Mouse (Mus musculus) hindbrain, embryonic 10.5 days (tissue): ENCODE measurements around the gene Hectd4. TPM values are rescaled to one million over a fixed set of nuclear protein-coding genes. Genes with fewer than 3 reads are reported as not detected.

Experiments
- DNase-seq: peaks from one replicate; pipeline ENCODE4 v3.0.0-alpha.2; 2017; ENCODE audit warnings: low spot score
- H3K27ac ChIP-seq: fragments of 300-500 bp; sonication (generic); 2 replicates; pipeline ENCODE4 v1.5.1; 2016; ENCODE audit warnings: mild to moderate bottlenecking, moderate library complexity
- H3K27me3 ChIP-seq: fragments of 300-500 bp; sonication (generic); 2 replicates; pipeline ENCODE4 v1.6.1; 2016; ENCODE audit warnings: mild to moderate bottlenecking; ENCODE audit not compliant: poor library complexity, insufficient read depth, severe bottlenecking
- H3K36me3 ChIP-seq: fragments of 300-500 bp; sonication (generic); 2 replicates; pipeline ENCODE4 v1.6.1; 2016; ENCODE audit warnings: mild to moderate bottlenecking, moderate library complexity
- H3K4me1 ChIP-seq: fragments of 300-500 bp; sonication (generic); replicated peaks from 2 replicates; pipeline ENCODE4 v1.6.1; 2016; ENCODE audit warnings: mild to moderate bottlenecking
- H3K4me3 ChIP-seq: fragments of 300-500 bp; sonication (generic); 2 replicates; pipeline ENCODE4 v1.5.1; 2016; ENCODE audit warnings: mild to moderate bottlenecking, moderate library complexity
- H3K9me3 ChIP-seq: fragments of 300-500 bp; sonication (generic); 2 replicates; pipeline ENCODE4 v1.6.1; 2016; ENCODE audit warnings: mild to moderate bottlenecking, moderate library complexity
- WGBS: fragments of 180-500 bp; shearing (Covaris S2); methylation state at CpG from one replicate; pipeline ENCODE4 v1.1.7; 2016; 5-methylcytosine and 5-hydroxymethylcytosine counted together
- polyA plus RNA-seq: library from polyadenylated mRNA; unstranded; fragments of >200 nt; fragmentation: Nextera tagmentation; extraction: Ambion mirVana; gene quantifications from 2 replicates; pipeline ENCODE4 v1.2.1, GENCODE M21; 2016

The Hectd4 gene
- polyA plus RNA-seq, 1 experiment from 2014 or later = 6.6 TPM

- no peaks in the 10 kb centered on the region for H3K36me3 ChIP-seq
- H3K4me3 ChIP-seq = no peak overlapping the region
- H3K4me1 ChIP-seq = no peaks in the 10 kb centered on the region; the same call in none of the 2 replicates
- H3K9me3 ChIP-seq = no peaks in the 10 kb centered on the region
- WGBS = 98% methylated on average over 1 of the region's 1 CpGs
- no peak overlapping the region for H3K27ac ChIP-seq
- no peak for DNase-seq
- no peaks in the 10 kb centered on the region for H3K27me3 ChIP-seq
Measured at GRCm38 (mm10) chr5:121243676-121244364, 23.8 kb downstream of the Hectd4 start.

GRCm38 (mm10) chr5:121244365-121244731 lies 24.3 kb downstream of the Hectd4 start:
- H3K4me3 ChIP-seq = no peak overlapping the region

GRCm38 (mm10) chr5:121245201-121245600 lies 25.2 kb downstream of the Hectd4 start:
- Histone ChIP-seq H3K27ac (no peak overlapping the region), H3K4me3 (no peak overlapping the region), H3K36me3 (no peaks in the 10 kb centered on the region), H3K9me3 (no peaks in the 10 kb centered on the region), H3K27me3 (no peaks in the 10 kb centered on the region), H3K4me1 (no peaks in the 10 kb centered on the region; the same call in 1 of the 2 replicates)
- no peak for DNase-seq
- 88% methylated on average over 7 of the region's 7 CpGs for WGBS

More at GRCm38 (mm10) chr5:121244365-121244731, 24.3 kb downstream of the Hectd4 start:
- Histone ChIP-seq H3K4me1 (no peaks in the 10 kb centered on the region; the same call in none of the 2 replicates), H3K27me3 (no peaks in the 10 kb centered on the region), H3K36me3 (no peaks in the 10 kb centered on the region), H3K9me3 (no peaks in the 10 kb centered on the region), H3K27ac (no peak overlapping the region)
- whole genome bisulfite sequencing = 91% methylated on average over 5 of the region's 5 CpGs
- no peak for DNase-seq

GRCm38 (mm10) chr5:121248766-121249394 lies 28.9 kb downstream of the Hectd4 start:
- Histone ChIP-seq H3K4me1 (no peaks in the 10 kb centered on the region; the same call in 1 of the 2 replicates), H3K36me3 (peaks cover 5% of the 10 kb centered on the region), H3K27ac (no peak overlapping the region), H3K27me3 (no peaks in the 10 kb centered on the region), H3K4me3 (no peak overlapping the region), H3K9me3 (no peaks in the 10 kb centered on the region)
- DNase-seq = no peak
- 87% methylated on average over 3 of the region's 3 CpGs for WGBS

GRCm38 (mm10) chr5:121249693-121250092 lies 29.7 kb downstream of the Hectd4 start:
- Histone ChIP-seq H3K9me3 (no peaks in the 10 kb centered on the region), H3K4me3 (no peak overlapping the region), H3K36me3 (peaks cover 11% of the 10 kb centered on the region), H3K27ac (no peak overlapping the region), H3K27me3 (no peaks in the 10 kb centered on the region), H3K4me1 (no peaks in the 10 kb centered on the region; the same call in 1 of the 2 replicates)
- DNase-seq = no peak
- 91% methylated on average over 3 of the region's 3 CpGs for WGBS

- 68% methylated on average over 8 of the region's 8 CpGs for WGBS
- Histone ChIP-seq H3K27ac (no peak overlapping the region), H3K36me3 (peaks cover 27% of the 10 kb centered on the region), H3K4me3 (no peak overlapping the region), H3K27me3 (no peaks in the 10 kb centered on the region), H3K4me1 (no peaks in the 10 kb centered on the region), H3K9me3 (no peaks in the 10 kb centered on the region)
- no peak for DNase-seq
Measured at GRCm38 (mm10) chr5:121251813-121252212, 31.8 kb downstream of the Hectd4 start.

GRCm38 (mm10) chr5:121253816-121254497 lies 33.9 kb downstream of the Hectd4 start:
- H3K27me3 ChIP-seq = no peaks in the 10 kb centered on the region
- DNase-seq = no peak
- no peak overlapping the region for H3K4me3 ChIP-seq
- H3K27ac ChIP-seq = no peak overlapping the region
- no peaks in the 10 kb centered on the region for H3K9me3 ChIP-seq
- peaks cover 42% of the 10 kb centered on the region for H3K36me3 ChIP-seq
- H3K4me1 ChIP-seq = no peaks in the 10 kb centered on the region
- 91% methylated on average over 18 of the region's 18 CpGs for WGBS

- no peak overlapping the region for H3K27ac ChIP-seq
- 92% methylated on average over 7 of the region's 7 CpGs for WGBS
- peaks cover 48% of the 10 kb centered on the region for H3K36me3 ChIP-seq
- no peaks in the 10 kb centered on the region for H3K27me3 ChIP-seq
- H3K4me3 ChIP-seq = no peak overlapping the region
- no peaks in the 10 kb centered on the region for H3K4me1 ChIP-seq
- no peaks in the 10 kb centered on the region for H3K9me3 ChIP-seq
- no peak for DNase-seq
Measured at GRCm38 (mm10) chr5:121254977-121255376, 35.0 kb downstream of the Hectd4 start.

- no peaks in the 10 kb centered on the region for H3K4me1 ChIP-seq
- no peak overlapping the region for H3K27ac ChIP-seq
- H3K9me3 ChIP-seq = no peaks in the 10 kb centered on the region
- H3K27me3 ChIP-seq = no peaks in the 10 kb centered on the region
- peaks cover 75% of the 10 kb centered on the region for H3K36me3 ChIP-seq
- DNase-seq = no peak
- H3K4me3 ChIP-seq = no peak overlapping the region
- WGBS = 93% methylated on average over 3 of the region's 3 CpGs
Measured at GRCm38 (mm10) chr5:121261806-121262205, 41.8 kb downstream of the Hectd4 start.

- Histone ChIP-seq H3K4me1 (no peaks in the 10 kb centered on the region), H3K27me3 (no peaks in the 10 kb centered on the region), H3K4me3 (no peak overlapping the region), H3K9me3 (no peaks in the 10 kb centered on the region), H3K27ac (no peak overlapping the region), H3K36me3 (peaks cover 75% of the 10 kb centered on the region)
- no peak for DNase-seq
- 94% methylated on average over 8 of the region's 8 CpGs for WGBS
Measured at GRCm38 (mm10) chr5:121262415-121262814, 42.4 kb downstream of the Hectd4 start.

- Histone ChIP-seq H3K27ac (no peak overlapping the region), H3K4me3 (no peak overlapping the region), H3K27me3 (no peaks in the 10 kb centered on the region), H3K36me3 (peaks cover 84% of the 10 kb centered on the region), H3K4me1 (no peaks in the 10 kb centered on the region), H3K9me3 (no peaks in the 10 kb centered on the region)
- WGBS = 96% methylated on average over 2 of the region's 2 CpGs
- no peak for DNase-seq
Measured at GRCm38 (mm10) chr5:121264593-121264992, 44.6 kb downstream of the Hectd4 start.

- WGBS = 89% methylated on average over 7 of the region's 7 CpGs
- H3K27me3 ChIP-seq = no peaks in the 10 kb centered on the region
- no peak overlapping the region for H3K27ac ChIP-seq
- DNase-seq = peak; percentile 30
- H3K4me1 ChIP-seq = no peaks in the 10 kb centered on the region
- peaks cover 82% of the 10 kb centered on the region for H3K36me3 ChIP-seq
- H3K9me3 ChIP-seq = no peaks in the 10 kb centered on the region
- H3K4me3 ChIP-seq = no peak overlapping the region
Measured at GRCm38 (mm10) chr5:121266741-121267382, 46.8 kb downstream of the Hectd4 start.
